Mouse (Mus musculus) activated CD4-positive, CD25-positive, alpha-beta regulatory T cell (primary cell): ENCODE data around the gene Siah2. TPM values are rescaled to one million over a fixed set of nuclear protein-coding genes. Genes with fewer than 3 reads are reported as not detected.

Source experiments
- polyA plus RNA-seq, 2 experiments: library from polyadenylated mRNA; unstranded; fragments of 100-300 nt; shearing (Covaris generic); gene quantifications; one replicate each; pipeline ENCODE4 v1.2.1; 2017

Gene Siah2
- 10 to 100 TPM; 12.6 to 13.3 TPM for polyA plus RNA-seq

GRCm38 (mm10) chr3:58691997-58692721, at the start of gene Siah2:
Gene Siah2, minus strand, starts transcription at chr3:58692400.

GRCm38 (mm10) chr3:58636406-58637295, 55.5 kb downstream of the Siah2 start, which contains the start of gene Erich6:
Gene Erich6, minus strand, starts transcription at chr3:58637207.

Other genes with a start within 250 kb of the Siah2 start
- gene Eif2a, start 166.6 kb downstream of the Siah2 start, polyA plus RNA-seq, result 10 to 100 TPM; 29.5 to 40.4 TPM
- gene Serp1, start 166.5 kb downstream of the Siah2 start, polyA plus RNA-seq, result 100 to 1,000 TPM; 134 to 150 TPM
- gene Selenot, start 115.8 kb downstream of the Siah2 start, polyA plus RNA-seq, result 10 to 100 TPM; 30.5 to 53.4 TPM
- gene Erich6, start 55.2 kb downstream of the Siah2 start, polyA plus RNA-seq, result under 1 TPM in 1 of 2 experiments, not detected in 1; 0.12 TPM
- gene Mindy4b-ps, start 129.9 kb upstream of the Siah2 start, polyA plus RNA-seq, result under 1 TPM in 1 of 2 experiments, not detected in 1; 0.12 TPM
- not detected for gene Clrn1, start 192.9 kb upstream of the Siah2 start, polyA plus RNA-seq